Mouse (Mus musculus) left cerebral cortex, adult 18-20 months (tissue): ENCODE measurements at regions not wholly inside any gene's neighbourhood (a gene's known extent, or its start where the extent isn't known, plus 50 kb on each side); places are given as distances from the start of the nearest gene placed in this dataset.
A peak's percentile ranks its signal among the peaks of the same experiment; 100 is the strongest.

Source experiments
- DNase-seq, 2 experiments: peaks; one replicate each; pipeline ENCODE4 v3.0.0; 2021 to 2022; ENCODE audit warnings: low spot score in 2 of 2, mixed read lengths in 1 of 2

GRCm38 (mm10) chr4:124254446-124255182, 336.8 kb upstream of the 4930535I16Rik start:
- no peak for DNase-seq

- no peak for DNase-seq
Observed at GRCm38 (mm10) chr4:124241600-124241999, 323.8 kb upstream of the 4930535I16Rik start.

- no peak for DNase-seq
Observed at GRCm38 (mm10) chr4:124236476-124236875, 318.7 kb upstream of the 4930535I16Rik start.

GRCm38 (mm10) chr4:124228537-124228936, 310.7 kb upstream of the 4930535I16Rik start:
- peak; percentile 75 to 78 for DNase-seq

GRCm38 (mm10) chr4:124223646-124224500, 306.1 kb upstream of the 4930535I16Rik start:
- no peak for DNase-seq

- DNase-seq, result no peak
Observed at GRCm38 (mm10) chr4:124221736-124222135, 303.9 kb upstream of the 4930535I16Rik start.

- peak in 1 of 2 experiments; percentile 15 for DNase-seq
Observed at GRCm38 (mm10) chr4:124217206-124217605, 299.4 kb upstream of the 4930535I16Rik start.

GRCm38 (mm10) chr4:124216351-124216750, 298.5 kb upstream of the 4930535I16Rik start:
- DNase-seq, result no peak

- DNase-seq, result no peak
Observed at GRCm38 (mm10) chr4:124215077-124215476, 297.3 kb upstream of the 4930535I16Rik start.

GRCm38 (mm10) chr4:124210103-124210502, 292.3 kb upstream of the 4930535I16Rik start:
- peak; percentile 54 to 60 for DNase-seq

GRCm38 (mm10) chr4:124206480-124206879, 288.7 kb upstream of the 4930535I16Rik start:
- peak; percentile 49 to 56 for DNase-seq

- no peak for DNase-seq
Observed at GRCm38 (mm10) chr4:124203736-124204135, 285.9 kb upstream of the 4930535I16Rik start.

- DNase-seq, result no peak
Observed at GRCm38 (mm10) chr4:124199884-124200844, 282.3 kb upstream of the 4930535I16Rik start.

- DNase-seq, result peak in 1 of 2 experiments; percentile 45
Observed at GRCm38 (mm10) chr4:124198832-124199231, 281.0 kb upstream of the 4930535I16Rik start.

GRCm38 (mm10) chr4:124196711-124197110, 278.9 kb upstream of the 4930535I16Rik start:
- DNase-seq, result no peak

GRCm38 (mm10) chr4:124193059-124193721, 275.4 kb upstream of the 4930535I16Rik start:
- DNase-seq, result no peak

GRCm38 (mm10) chr4:124190775-124191174, 273.0 kb upstream of the 4930535I16Rik start:
- no peak for DNase-seq

GRCm38 (mm10) chr4:124189993-124190385, 272.2 kb upstream of the 4930535I16Rik start:
- peak in 1 of 2 experiments; percentile 22 for DNase-seq

GRCm38 (mm10) chr4:124189352-124189992, 271.6 kb upstream of the 4930535I16Rik start:
- DNase-seq, result peak; percentile 36 to 61

GRCm38 (mm10) chr4:124187108-124187507, 269.3 kb upstream of the 4930535I16Rik start:
- no peak for DNase-seq
